Mouse (Mus musculus) cerebellum, postnatal 10 days (tissue): ENCODE data around the gene Lrig1.
"Not testable (repeated sequence)": the region's sequence is repeated elsewhere in the genome, so short reads cannot be mapped to it uniquely, and the experiment has no call there.

Experiments
- DNase-seq, 2 experiments: peaks; one replicate each; pipeline ENCODE4 v3.0.0; 2021; ENCODE audit warnings: mixed read lengths in 2 of 2

Gene Lrig1

DNA sequence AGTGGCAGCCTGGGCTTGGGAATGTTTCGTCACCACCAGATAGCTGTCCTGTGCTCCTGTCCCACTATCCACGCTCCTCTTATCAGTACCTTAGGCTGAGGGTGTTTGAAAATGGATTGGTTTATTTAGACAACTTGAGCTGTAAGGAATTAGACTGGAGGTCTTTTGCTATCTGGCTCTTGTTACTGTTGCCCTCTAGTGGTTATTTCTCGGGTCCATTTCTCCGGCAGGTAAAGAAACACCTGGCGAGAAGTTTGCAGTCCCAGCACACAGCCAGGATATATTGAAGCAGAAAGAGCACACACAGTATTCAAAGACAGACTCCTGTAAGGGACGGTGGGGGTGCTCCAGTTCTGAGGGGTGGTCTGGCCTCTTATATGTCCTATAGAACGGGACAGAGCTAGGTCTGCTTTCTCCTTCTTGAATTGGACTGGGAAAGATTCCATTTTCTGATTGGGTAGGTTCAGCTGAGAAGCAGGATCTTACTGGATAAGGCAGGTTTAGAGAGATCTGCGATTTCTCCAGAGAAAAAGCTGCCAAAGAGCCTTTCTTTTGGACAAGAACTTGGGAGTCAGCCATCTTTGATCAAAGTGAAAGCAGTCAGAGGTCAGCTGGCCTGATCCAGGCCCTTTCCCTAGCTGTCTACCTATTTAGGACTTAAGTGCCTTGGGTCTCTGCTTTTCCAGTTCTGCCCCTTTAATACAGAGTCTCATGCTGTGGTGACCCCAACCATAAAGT lies 136.6 kb downstream of the Lrig1 start:
- DNase-seq, result peak in 1 of 2 experiments; percentile 19

DNA sequence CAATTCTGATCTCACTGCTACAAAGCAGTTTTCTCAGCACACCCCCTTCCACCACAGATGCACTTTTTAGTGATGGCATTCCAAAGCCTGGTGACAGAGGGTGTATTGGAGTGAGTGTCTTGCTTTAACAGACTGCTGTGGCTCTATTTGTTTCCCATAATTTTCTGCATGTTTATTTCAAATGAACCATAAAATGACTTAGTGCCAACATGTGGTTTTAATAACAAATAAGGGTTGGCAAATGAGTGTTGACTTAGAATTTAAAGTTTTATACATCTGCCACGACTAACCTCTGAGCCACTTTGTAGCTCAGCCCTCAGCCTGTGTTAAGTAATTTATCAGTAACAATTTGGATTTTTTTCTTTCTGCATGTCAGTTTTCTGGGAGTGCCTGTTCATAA lies 138.6 kb downstream of the Lrig1 start:
- DNase-seq, result no peak

DNA sequence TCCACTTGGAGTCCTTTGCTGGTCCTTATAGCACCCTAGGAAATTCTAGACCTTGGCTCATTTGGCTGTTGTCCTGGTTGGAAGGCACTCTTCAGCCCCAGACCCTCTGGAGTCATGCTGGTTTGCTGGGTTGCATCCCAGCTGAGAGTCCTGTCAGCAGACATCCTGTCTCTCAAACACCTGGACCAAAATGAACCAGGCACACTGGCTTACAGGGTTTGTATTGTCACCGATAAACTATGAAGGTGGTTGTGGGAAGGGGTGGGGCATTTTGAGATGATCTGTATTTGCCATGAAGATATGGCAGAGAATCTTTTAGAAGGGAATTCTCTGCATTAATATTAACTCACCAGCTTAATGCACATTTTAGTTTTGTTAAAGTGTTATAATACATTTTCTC lies 139.1 kb downstream of the Lrig1 start:
- peak; percentile 35 to 57 for DNase-seq

DNA sequence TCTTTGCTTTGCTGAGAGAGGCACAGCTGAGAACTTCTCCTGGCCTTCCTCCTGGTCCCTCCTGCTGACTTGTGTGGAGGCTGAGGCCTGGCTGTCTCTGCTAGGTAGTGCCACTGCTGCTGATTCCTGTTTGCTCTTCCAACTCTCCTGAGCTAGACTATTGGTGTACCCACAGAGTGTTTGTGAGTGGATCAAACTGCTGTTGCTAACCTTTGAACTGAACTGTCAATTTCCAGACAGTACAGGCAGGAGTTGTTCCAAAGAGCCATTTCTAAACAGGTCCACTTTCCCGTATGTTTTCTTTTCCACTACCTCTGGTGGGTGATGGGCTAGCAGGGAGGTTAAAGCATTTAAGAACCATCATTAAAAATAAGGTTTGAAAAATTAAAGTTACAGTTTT lies 141.4 kb downstream of the Lrig1 start:
- not testable (repeated sequence) for DNase-seq
